Mouse (Mus musculus) liver, adult (tissue): Measurements from ENCODE around the gene Runx3.

ENCODE experiments used
- GATA4 ChIP-seq: IDR thresholded peaks from 2 replicates; pipeline ENCODE4 v1.6.1; 2014; ENCODE audit warnings: mild to moderate bottlenecking, low read length; ENCODE audit not compliant: insufficient replicate concordance

The Runx3 gene

DNA sequence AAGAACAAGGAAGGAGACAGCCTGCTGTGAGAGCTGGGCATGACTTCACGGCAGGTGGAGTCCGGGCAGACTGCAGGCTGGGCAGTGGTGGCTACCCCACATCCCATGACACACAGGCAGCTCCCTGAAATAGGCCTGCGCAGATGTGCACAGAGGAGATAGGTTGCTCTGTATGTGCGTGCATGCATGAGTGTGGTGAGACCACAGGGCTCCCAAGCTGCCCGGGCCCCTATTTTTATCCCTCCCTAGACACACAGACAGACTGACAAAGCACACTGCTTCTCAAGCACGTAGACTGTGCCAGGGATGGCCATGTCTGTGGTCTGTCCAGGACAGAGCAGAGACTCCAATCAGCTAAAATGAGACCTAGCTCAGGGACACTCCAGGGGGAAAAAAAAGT is 10.7 kb downstream of the Runx3 start:
- TF ChIP-seq GATA4, result no peak

GRCm38 (mm10) chr4:135132797-135133196 is 12.3 kb downstream of the Runx3 start:
- TF ChIP-seq GATA4, result no peak

- TF ChIP-seq GATA4, result no peak
Observed at GRCm38 (mm10) chr4:135133711-135134110, 13.3 kb downstream of the Runx3 start.

DNA sequence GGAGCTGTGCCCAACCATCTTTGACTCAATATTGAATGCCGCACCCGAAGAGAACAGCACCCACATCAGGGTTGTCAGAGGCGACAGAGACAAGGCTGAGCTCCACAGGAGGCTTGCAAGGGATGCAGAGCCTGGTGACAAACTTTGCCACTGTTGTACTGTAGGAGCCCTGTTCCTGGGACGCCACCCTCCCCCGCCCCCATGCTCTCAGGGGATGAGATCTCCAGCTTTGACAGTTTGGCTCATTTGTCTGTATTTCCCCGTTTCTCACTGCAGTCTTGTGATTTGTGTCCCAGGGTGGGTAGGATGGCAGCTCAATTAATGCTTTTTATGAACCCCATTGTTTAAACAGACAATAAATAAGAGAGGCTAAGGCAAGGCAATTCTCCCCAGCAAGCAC is 14.9 kb downstream of the Runx3 start:
- no peak for TF ChIP-seq GATA4

DNA sequence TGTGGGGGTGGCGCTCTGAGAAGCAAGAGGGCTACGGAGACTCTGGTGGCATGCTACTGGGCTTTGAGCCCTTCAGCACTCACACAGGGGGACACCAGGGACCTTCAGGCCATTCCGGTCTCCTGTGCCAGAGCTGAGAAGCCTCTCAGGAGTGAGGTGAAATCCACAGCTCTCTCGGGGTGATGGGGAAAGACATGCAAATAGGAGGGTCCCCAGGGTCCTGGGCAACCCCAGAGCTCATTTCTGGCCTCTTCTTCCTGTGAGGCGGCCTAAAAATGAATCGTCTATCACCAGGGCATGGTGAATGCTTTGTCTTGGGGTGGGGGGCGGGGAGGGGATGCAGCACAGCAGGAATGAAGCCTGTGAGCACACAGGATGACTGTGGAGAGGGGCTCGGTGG is 15.8 kb downstream of the Runx3 start:
- no peak for TF ChIP-seq GATA4

DNA sequence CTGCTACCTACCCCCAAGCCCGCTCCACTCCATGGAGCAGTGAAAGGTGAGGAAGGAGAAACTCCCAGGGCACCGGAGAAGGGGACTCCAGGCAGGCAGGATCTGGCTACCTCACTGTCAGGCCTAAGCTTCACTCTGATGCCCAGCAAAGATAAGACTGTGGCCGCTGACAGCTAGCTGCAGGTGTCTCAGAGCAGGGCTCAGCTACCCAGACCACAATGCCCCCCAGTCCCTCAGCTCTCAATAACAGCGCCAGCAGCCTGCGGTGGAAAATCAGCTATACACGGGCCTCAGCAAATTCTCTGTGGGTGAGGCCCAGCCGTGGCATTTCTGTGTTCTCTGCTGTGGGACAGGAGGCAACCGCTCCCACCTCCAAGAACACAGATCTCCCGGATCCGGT is 16.2 kb downstream of the Runx3 start:
- TF ChIP-seq GATA4, result no peak

DNA sequence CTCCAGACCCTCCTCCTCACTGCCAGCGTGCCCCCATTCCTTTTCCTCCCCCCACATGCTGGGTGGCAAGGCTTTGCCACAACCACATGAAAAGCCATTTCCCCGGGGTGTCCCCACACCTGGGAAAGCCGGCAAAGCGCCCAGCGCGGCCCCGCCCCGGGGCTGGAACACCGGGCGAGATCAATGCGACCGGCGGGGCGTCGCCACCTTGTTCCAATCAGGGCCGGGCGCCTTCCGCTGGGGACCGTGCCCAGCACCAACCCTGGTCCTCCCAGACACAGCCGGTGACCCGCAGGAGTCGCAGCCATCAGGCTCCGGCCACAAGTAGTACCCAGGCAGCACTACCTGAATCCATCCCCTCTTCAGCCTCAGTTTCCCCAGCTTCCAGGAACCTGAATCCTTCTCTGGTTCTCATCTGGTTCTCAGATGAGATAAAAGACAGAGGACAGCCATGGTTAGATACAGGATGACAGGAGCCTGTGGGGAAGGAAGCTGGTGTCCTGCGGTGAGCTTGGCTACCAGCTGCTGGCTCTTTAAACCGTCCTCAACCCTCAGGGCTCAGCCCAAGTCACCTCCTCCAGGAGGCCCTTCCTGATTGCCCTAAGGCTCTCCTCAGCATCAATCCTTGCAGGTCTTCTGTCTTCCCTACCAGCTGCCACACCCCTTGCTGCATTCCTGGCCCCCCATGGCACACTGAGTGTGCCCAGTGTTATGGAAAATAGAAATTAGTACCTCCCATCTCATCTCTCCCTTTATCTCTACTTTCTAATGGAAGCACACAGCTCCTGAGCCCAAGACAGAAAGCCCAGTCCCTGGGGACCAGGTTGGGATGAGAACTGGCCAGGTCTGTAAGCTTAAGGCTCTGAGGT is 20.4 kb downstream of the Runx3 start:
- TF ChIP-seq GATA4, result no peak

GRCm38 (mm10) chr4:135141720-135142119 is 21.3 kb downstream of the Runx3 start:
- TF ChIP-seq GATA4, result no peak

DNA sequence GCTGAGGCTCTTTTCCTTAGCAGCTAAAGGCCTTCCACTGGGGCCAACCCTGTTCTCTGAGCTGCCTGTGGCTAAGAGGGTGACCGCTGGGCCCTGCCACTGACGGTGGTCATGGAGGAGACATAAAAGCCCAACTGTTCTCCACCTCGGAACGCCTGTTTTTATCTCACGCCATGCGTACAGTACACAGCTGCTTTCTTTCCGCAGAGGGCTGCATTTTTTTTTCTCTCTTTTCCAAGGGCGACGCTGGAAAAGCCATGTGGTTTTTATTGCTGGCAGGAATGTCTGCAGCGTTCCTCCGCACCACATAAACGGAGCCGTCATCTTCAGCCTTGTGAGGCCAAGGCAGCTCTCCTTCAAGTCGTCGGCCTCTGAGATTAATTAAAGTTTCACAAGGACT is 26.3 kb downstream of the Runx3 start:
- no peak for TF ChIP-seq GATA4

DNA sequence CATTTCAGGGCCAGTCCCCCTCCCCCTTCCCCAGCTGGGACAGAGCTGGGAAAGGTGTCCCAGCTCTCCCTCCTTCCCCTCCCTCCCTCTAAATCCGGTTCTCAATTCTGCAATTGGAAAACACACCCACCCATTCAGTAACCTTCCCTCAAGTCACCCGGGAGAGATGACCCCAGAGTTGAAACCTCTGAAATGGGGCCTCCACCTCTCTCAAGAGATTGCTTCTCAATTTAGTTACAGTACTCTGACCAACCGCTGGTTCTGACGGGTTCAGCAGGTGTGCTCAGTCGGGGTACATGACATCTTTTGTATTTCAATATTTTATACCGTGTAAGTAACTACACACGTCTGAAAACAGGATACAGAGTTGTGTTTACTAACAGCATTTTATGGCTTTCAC is 28.2 kb downstream of the Runx3 start:
- TF ChIP-seq GATA4, result no peak

DNA sequence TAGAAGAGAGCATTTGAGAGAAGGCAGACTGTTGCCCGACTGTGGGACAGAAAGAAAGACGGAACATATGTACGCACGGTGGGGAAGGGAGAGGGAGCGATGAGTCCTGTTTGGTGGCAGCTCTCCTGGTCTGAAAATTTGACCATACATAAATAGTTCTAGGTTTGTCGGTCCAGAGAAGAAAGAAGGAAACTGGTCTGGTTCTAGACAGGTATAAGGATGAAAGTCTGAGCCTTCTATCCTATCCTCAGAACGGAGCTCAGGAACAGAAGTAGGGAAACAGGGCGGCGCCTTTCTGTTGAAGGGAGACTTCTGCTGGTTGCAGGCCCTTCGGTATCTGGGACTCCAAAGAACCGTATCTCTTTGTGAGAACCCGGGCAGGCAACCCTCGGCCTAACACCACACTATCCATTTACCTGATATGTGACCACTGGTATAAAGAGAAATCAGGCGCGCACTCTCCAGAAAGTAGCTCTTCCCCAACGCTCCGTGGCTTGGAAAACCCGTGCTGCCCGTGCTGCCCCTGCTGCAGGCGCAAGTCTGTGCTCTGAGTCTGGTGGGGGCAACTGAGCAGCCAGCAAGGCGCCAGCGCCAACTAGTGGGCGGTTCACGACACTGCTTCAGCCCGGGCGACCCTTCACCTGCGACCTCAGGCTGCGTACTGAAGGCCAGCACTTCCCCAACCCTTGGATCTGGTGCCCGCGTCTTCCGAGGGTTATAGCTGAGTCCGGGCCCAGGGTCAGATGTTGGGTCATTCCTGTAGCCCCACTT is 29.8 kb downstream of the Runx3 start:
- TF ChIP-seq GATA4, result no peak

DNA sequence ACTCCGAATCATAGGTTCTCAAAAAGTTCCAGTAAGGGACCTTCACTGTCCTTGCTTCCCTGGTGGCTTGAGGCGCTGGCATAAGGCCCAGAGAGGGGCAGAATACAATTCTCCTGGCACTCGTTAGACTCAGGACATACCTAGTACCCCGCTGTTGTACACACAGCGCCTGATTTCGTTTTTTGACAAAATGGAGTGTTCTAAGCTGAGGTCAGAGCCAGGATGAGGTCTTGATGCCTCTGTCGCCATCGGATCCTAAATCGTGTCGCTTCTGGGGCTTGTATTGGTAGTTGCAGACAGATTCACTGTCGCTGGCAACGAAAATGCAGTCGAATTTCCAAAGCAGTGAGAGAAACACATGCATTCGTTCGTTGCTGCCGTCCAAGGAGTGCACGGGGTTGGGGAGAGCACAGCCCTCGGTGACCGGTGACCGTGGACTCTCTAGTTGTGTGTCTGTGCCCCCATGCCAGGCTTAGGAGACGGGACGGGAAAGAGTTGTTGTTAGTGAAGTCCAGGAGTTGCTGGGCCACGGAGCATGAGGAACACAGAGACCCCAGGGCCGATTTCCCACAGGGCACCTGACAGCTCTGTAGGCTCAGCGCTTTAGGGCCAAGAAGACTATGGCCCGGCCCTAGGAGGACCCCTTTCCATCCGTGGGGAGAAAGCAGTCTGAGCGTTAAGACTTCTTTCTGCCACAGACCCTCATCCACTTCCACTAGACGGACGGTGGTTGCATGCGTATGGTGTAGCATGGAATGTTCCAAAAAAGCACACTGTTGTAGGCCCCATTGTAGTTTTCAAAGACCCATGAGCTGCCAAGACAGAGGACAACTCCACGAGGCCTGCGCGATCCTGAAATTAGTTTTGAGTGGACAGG is 30.9 kb downstream of the Runx3 start:
- TF ChIP-seq GATA4, result no peak

- no peak for TF ChIP-seq GATA4
Observed at GRCm38 (mm10) chr4:135151988-135152594, 31.6 kb downstream of the Runx3 start.

- TF ChIP-seq GATA4, result no peak
Observed at GRCm38 (mm10) chr4:135152834-135153259, 32.4 kb downstream of the Runx3 start.
